Mouse (Mus musculus) neural tube, embryonic 12.5 days (tissue): Measurements from ENCODE around the gene Poc5. TPM values are rescaled to one million over a fixed set of nuclear protein-coding genes. Genes with fewer than 3 reads are reported as not detected.
A peak's percentile ranks its signal among the peaks of the same experiment; 100 is the strongest.

Experiments used
- ATAC-seq: fragments of 200-750 bp; cut with Nextera tagmentation; 2 replicates; pipeline ENCODE4 v1.8.0; 2017; ENCODE audit warnings: low read depth, mild to moderate bottlenecking, moderate TSS enrichment, moderate library complexity; ENCODE audit not compliant: low FRiP score
- H3K27ac ChIP-seq: fragments of 300-500 bp; sonication (generic); 2 replicates; pipeline ENCODE4 v1.5.1; 2016
- H3K27me3 ChIP-seq: fragments of 300-500 bp; sonication (generic); replicated peaks from 2 replicates; pipeline ENCODE4 v1.6.1; 2016; ENCODE audit warnings: mild to moderate bottlenecking
- H3K36me3 ChIP-seq: fragments of 300-500 bp; sonication (generic); 2 replicates; pipeline ENCODE4 v1.6.1; 2016; ENCODE audit warnings: mild to moderate bottlenecking
- H3K4me1 ChIP-seq: fragments of 300-500 bp; sonication (generic); 2 replicates; pipeline ENCODE4 v1.6.1; 2016
- H3K4me2 ChIP-seq: fragments of 300-500 bp; sonication (generic); replicated peaks from 2 replicates; pipeline ENCODE4 v1.6.1; 2016; ENCODE audit warnings: mild to moderate bottlenecking
- H3K4me3 ChIP-seq: fragments of 300-500 bp; sonication (generic); 2 replicates; pipeline ENCODE4 v1.5.1; 2016
- H3K9ac ChIP-seq: fragments of 300-500 bp; sonication (generic); 2 replicates; pipeline ENCODE4 v1.6.1; 2016; ENCODE audit warnings: mild to moderate bottlenecking
- H3K9me3 ChIP-seq: fragments of 300-500 bp; sonication (generic); 2 replicates; pipeline ENCODE4 v1.6.1; 2016; ENCODE audit warnings: mild to moderate bottlenecking
- WGBS: fragments of 180-500 bp; shearing (Covaris S2); methylation state at CpG from one replicate; pipeline ENCODE4 v1.1.7; 2016; 5-methylcytosine and 5-hydroxymethylcytosine counted together
- polyA plus RNA-seq: library from polyadenylated mRNA; unstranded; fragments of >200 nt; fragmentation: Nextera tagmentation; extraction: Ambion mirVana; gene quantifications from 2 replicates; pipeline ENCODE4 v1.2.1, GENCODE M21; 2016

The Poc5 gene
- polyA plus RNA-seq, result 29.9 and 30.6 TPM in 2 replicates

GRCm38 (mm10) chr13:96388042-96388888, at the start of gene Poc5:
Poc5 (plus strand) TSS chr13:96388294.
- Histone ChIP-seq H3K4me2 (peak within 1 kb of the TSS; percentile 76), H3K27me3 (no peaks in the 10 kb centered on the region), H3K9me3 (no peaks in the 10 kb centered on the region), H3K36me3 (peaks cover 13% of the 10 kb centered on the region), H3K27ac (no peak within 1 kb of the TSS), H3K4me3 (peak within 1 kb of the TSS; percentile 65), H3K9ac (peak within 1 kb of the TSS; percentile 71), H3K4me1 (peaks cover 8% of the 10 kb centered on the region)
- ATAC-seq, result peak; percentile 100
- WGBS, result under 1% methylated on average over 44 of the region's 44 CpGs

GRCm38 (mm10) chr13:96341461-96341860, 46.6 kb upstream of the Poc5 start:
- WGBS, result 83% methylated on average over 3 of the region's 3 CpGs
- no peak for ATAC-seq

GRCm38 (mm10) chr13:96344778-96345177, 43.3 kb upstream of the Poc5 start:
- Histone ChIP-seq H3K4me3 (no peak overlapping the region), H3K27ac (no peak overlapping the region), H3K27me3 (no peaks in the 10 kb centered on the region), H3K4me1 (no peaks in the 10 kb centered on the region), H3K36me3 (no peaks in the 10 kb centered on the region), H3K9me3 (no peaks in the 10 kb centered on the region), H3K4me2 (no peak overlapping the region), H3K9ac (no peak overlapping the region)
- 86% methylated on average over 6 of the region's 6 CpGs for WGBS
- no peak for ATAC-seq

More at GRCm38 (mm10) chr13:96341461-96341860, 46.6 kb upstream of the Poc5 start:
- Histone ChIP-seq H3K27ac (no peak overlapping the region), H3K36me3 (no peaks in the 10 kb centered on the region), H3K27me3 (no peaks in the 10 kb centered on the region), H3K9ac (no peak overlapping the region), H3K9me3 (no peaks in the 10 kb centered on the region), H3K4me2 (no peak overlapping the region), H3K4me1 (no peaks in the 10 kb centered on the region), H3K4me3 (no peak overlapping the region)

- H3K27ac ChIP-seq, result no peak overlapping the region
- H3K9ac ChIP-seq, result no peak overlapping the region
- ATAC-seq, result no peak
- H3K9me3 ChIP-seq, result no peaks in the 10 kb centered on the region
- no peaks in the 10 kb centered on the region for H3K4me1 ChIP-seq
- WGBS, result 41% methylated on average over 3 of the region's 3 CpGs
- H3K36me3 ChIP-seq, result no peaks in the 10 kb centered on the region
- H3K4me2 ChIP-seq, result no peak overlapping the region
- H3K27me3 ChIP-seq, result no peaks in the 10 kb centered on the region
- no peak overlapping the region for H3K4me3 ChIP-seq
Measured at GRCm38 (mm10) chr13:96346581-96346980, 41.5 kb upstream of the Poc5 start.

GRCm38 (mm10) chr13:96350207-96350606, 37.9 kb upstream of the Poc5 start:
- H3K4me1 ChIP-seq, result no peaks in the 10 kb centered on the region
- H3K4me2 ChIP-seq, result no peak overlapping the region
- no peaks in the 10 kb centered on the region for H3K27me3 ChIP-seq
- ATAC-seq, result no peak
- H3K9ac ChIP-seq, result no peak overlapping the region
- no peak overlapping the region for H3K4me3 ChIP-seq
- no peak overlapping the region for H3K27ac ChIP-seq
- H3K36me3 ChIP-seq, result no peaks in the 10 kb centered on the region
- 87% methylated on average over 6 of the region's 6 CpGs for WGBS
- H3K9me3 ChIP-seq, result no peaks in the 10 kb centered on the region

GRCm38 (mm10) chr13:96351264-96351663, 36.8 kb upstream of the Poc5 start:
- H3K4me2 ChIP-seq, result no peak overlapping the region
- no peaks in the 10 kb centered on the region for H3K36me3 ChIP-seq
- H3K4me1 ChIP-seq, result no peaks in the 10 kb centered on the region
- H3K4me3 ChIP-seq, result no peak overlapping the region
- H3K9ac ChIP-seq, result no peak overlapping the region
- H3K27ac ChIP-seq, result 0 out of 2 replicates have a peak overlapping the region, but pooled peaks have one; percentile 33
- no peaks in the 10 kb centered on the region for H3K27me3 ChIP-seq
- no peak for ATAC-seq
- no peaks in the 10 kb centered on the region for H3K9me3 ChIP-seq
- 61% methylated on average over 12 of the region's 12 CpGs for WGBS

- H3K4me1 ChIP-seq, result no peaks in the 10 kb centered on the region
- H3K27me3 ChIP-seq, result no peaks in the 10 kb centered on the region
- H3K4me2 ChIP-seq, result no peak overlapping the region
- no peak for ATAC-seq
- no peaks in the 10 kb centered on the region for H3K9me3 ChIP-seq
- H3K27ac ChIP-seq, result no peak overlapping the region
- no peak overlapping the region for H3K4me3 ChIP-seq
- WGBS, result 6% methylated on average over 2 of the region's 2 CpGs
- H3K36me3 ChIP-seq, result no peaks in the 10 kb centered on the region
- H3K9ac ChIP-seq, result no peak overlapping the region
Measured at GRCm38 (mm10) chr13:96375519-96375918, 12.6 kb upstream of the Poc5 start.

GRCm38 (mm10) chr13:96376871-96377270, 11.2 kb upstream of the Poc5 start:
- WGBS, result 95% methylated on average over 18 of the region's 18 CpGs
- H3K27ac ChIP-seq, result no peak overlapping the region
- ATAC-seq, result no peak
- H3K4me2 ChIP-seq, result no peak overlapping the region
- H3K27me3 ChIP-seq, result no peaks in the 10 kb centered on the region
- no peaks in the 10 kb centered on the region for H3K36me3 ChIP-seq
- H3K4me3 ChIP-seq, result no peak overlapping the region
- no peak overlapping the region for H3K9ac ChIP-seq
- H3K9me3 ChIP-seq, result no peaks in the 10 kb centered on the region
- no peaks in the 10 kb centered on the region for H3K4me1 ChIP-seq

GRCm38 (mm10) chr13:96377883-96378282, 10.2 kb upstream of the Poc5 start:
- Histone ChIP-seq H3K4me1 (no peaks in the 10 kb centered on the region), H3K9me3 (no peaks in the 10 kb centered on the region), H3K27ac (no peak overlapping the region), H3K36me3 (no peaks in the 10 kb centered on the region), H3K9ac (no peak overlapping the region), H3K27me3 (no peaks in the 10 kb centered on the region), H3K4me3 (no peak overlapping the region), H3K4me2 (no peak overlapping the region)
- 73% methylated on average over 4 of the region's 4 CpGs for WGBS
- ATAC-seq, result no peak

GRCm38 (mm10) chr13:96389301-96389700, 1.2 kb downstream of the Poc5 start:
- Histone ChIP-seq H3K9ac (peak overlapping the region; percentile 71), H3K4me1 (peaks cover 8% of the 10 kb centered on the region), H3K4me2 (peak overlapping the region; percentile 76), H3K27ac (no peak overlapping the region), H3K9me3 (no peaks in the 10 kb centered on the region), H3K4me3 (peak overlapping the region; percentile 65), H3K27me3 (no peaks in the 10 kb centered on the region), H3K36me3 (peaks cover 23% of the 10 kb centered on the region)
- ATAC-seq, result no peak
- 25% methylated on average over 2 of the region's 2 CpGs for WGBS

- Histone ChIP-seq H3K27me3 (no peaks in the 10 kb centered on the region), H3K27ac (no peak overlapping the region), H3K4me1 (no peaks in the 10 kb centered on the region), H3K4me3 (no peak overlapping the region), H3K4me2 (no peak overlapping the region), H3K9me3 (no peaks in the 10 kb centered on the region), H3K9ac (no peak overlapping the region), H3K36me3 (peaks cover 83% of the 10 kb centered on the region)
- no peak for ATAC-seq
- WGBS, result 95% methylated on average over 5 of the region's 5 CpGs
Measured at GRCm38 (mm10) chr13:96401251-96401650, 13.2 kb downstream of the Poc5 start.

GRCm38 (mm10) chr13:96405518-96405917, 17.4 kb downstream of the Poc5 start:
- no peaks in the 10 kb centered on the region for H3K27me3 ChIP-seq

GRCm38 (mm10) chr13:96407040-96407439, 18.9 kb downstream of the Poc5 start:
- Histone ChIP-seq H3K4me1 (no peaks in the 10 kb centered on the region), H3K4me2 (no peak overlapping the region), H3K27me3 (no peaks in the 10 kb centered on the region), H3K9ac (no peak overlapping the region), H3K4me3 (no peak overlapping the region), H3K36me3 (peaks cover 59% of the 10 kb centered on the region), H3K9me3 (no peaks in the 10 kb centered on the region), H3K27ac (no peak overlapping the region)
- WGBS, result 79% methylated on average over 4 of the region's 4 CpGs
- ATAC-seq, result 0 out of 2 replicates have a peak, but pooled peaks have one; percentile 21

More at GRCm38 (mm10) chr13:96405518-96405917, 17.4 kb downstream of the Poc5 start:
- Histone ChIP-seq H3K4me1 (no peaks in the 10 kb centered on the region), H3K9me3 (no peaks in the 10 kb centered on the region), H3K4me2 (no peak overlapping the region), H3K27ac (no peak overlapping the region), H3K36me3 (peaks cover 61% of the 10 kb centered on the region), H3K4me3 (no peak overlapping the region), H3K9ac (no peak overlapping the region)
- WGBS, result 94% methylated on average over 2 of the region's 2 CpGs
- no peak for ATAC-seq
